Mouse (Mus musculus) spleen, adult 2 months (tissue): ENCODE measurements around the gene Fhit.

Experiments used
- CTCF ChIP-seq: fragments of 200-500 bp; IDR thresholded peaks from 2 replicates; pipeline ENCODE4 v1.5.1; 2011; ENCODE audit warnings: mild to moderate bottlenecking, inconsistent platforms; ENCODE audit not compliant: insufficient read depth, insufficient read length, insufficient replicate concordance; ENCODE audit errors: extremely low read depth
- POLR2A ChIP-seq: fragments of 200-500 bp; IDR thresholded peaks from 2 replicates; pipeline ENCODE4 v1.6.1; 2011; ENCODE audit warnings: low read depth, low read length, inconsistent platforms

GRCm38 (mm10) chr14:10655842-10656241, 506.0 kb downstream of the Fhit start:
- TF ChIP-seq POLR2A, result no peak
- no peak for TF ChIP-seq CTCF
